Mouse (Mus musculus): ENCODE data around the gene Paics. TPM values are rescaled to one million over a fixed set of nuclear protein-coding genes. Genes with fewer than 3 reads are reported as not detected.

Gene Paics
- polyA plus RNA-seq, 1 experiment from 2014 or later: 252 TPM

DNA sequence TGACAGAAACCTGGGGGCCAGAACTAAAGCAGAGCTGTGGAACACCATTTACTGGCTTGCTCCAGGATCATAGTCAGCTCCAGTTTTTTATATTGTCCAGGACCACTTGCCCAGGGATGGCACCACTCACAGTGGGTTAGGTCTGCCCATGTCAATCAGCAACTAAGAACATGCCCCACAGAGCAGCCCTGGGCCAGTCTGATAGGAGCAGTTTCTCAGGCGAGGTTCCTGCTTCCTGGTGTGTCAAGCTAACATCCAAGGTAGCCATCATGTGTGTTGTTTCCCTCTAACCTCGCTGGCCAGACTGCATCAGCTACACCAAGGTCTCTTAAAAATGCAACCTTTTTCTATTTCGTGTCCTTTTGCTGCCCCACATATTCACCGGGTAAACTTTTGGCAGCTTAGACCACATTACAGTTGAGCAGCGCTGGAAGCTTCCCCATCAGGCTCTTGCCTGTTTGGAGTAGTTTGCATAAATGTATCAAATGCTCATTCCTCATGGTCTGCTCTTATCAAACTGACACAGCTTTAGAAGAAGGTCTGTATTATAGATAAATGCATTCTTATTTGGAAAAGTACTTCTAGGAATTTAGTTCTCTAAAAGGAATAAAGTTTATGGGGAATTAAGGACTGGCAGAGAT, 42.2 kb downstream of the Paics start:
- H3K9me3 ChIP-seq (replicated peaks; ENCODE audit: low read length): no peaks in the 10 kb centered on the region
- DNase-seq (ENCODE audit: low spot score): no peak
- H3K4me3 ChIP-seq (replicated peaks; ENCODE audit: low read depth, low read length): no peak overlapping the region
- no peaks in the 10 kb centered on the region for H3K27me3 ChIP-seq (ENCODE audit: insufficient read depth, low read length)
- no peaks in the 10 kb centered on the region for H3K4me1 ChIP-seq (replicated peaks; ENCODE audit: insufficient read depth, low read length)
- H3K9ac ChIP-seq (ENCODE audit: low read depth, low read length): no peak overlapping the region
- no peak for TF ChIP-seq CTCF (IDR thresholded peaks at IDR 0.05; ENCODE audit: low read depth)
- peaks cover 67% of the 10 kb centered on the region for H3K36me3 ChIP-seq (ENCODE audit: insufficient read depth, low read length)
- no peak for ATAC-seq (replicated peaks; ENCODE audit: low FRiP score, low read depth)
- no peak overlapping the region for H3K27ac ChIP-seq
- WGBS: 93% methylated on average over 5 of the region's 5 CpGs
- no peak overlapping the region for H3K4me2 ChIP-seq (ENCODE audit: low read length)

GRCm38 (mm10) chr5:76998416-76998815, 47.3 kb downstream of the Paics start:
- H3K36me3 ChIP-seq (ENCODE audit: insufficient read depth, low read length): peaks cover 50% of the 10 kb centered on the region
- no peaks in the 10 kb centered on the region for H3K9me3 ChIP-seq (replicated peaks; ENCODE audit: low read length)
- H3K27ac ChIP-seq: no peak overlapping the region
- no peaks in the 10 kb centered on the region for H3K4me1 ChIP-seq (replicated peaks; ENCODE audit: insufficient read depth, low read length)
- ATAC-seq (replicated peaks; ENCODE audit: low FRiP score, low read depth) (no peak), DNase-seq (ENCODE audit: low spot score) (peak; percentile 84)
- WGBS: 36% methylated on average over 5 of the region's 5 CpGs
- TF ChIP-seq CTCF (IDR thresholded peaks at IDR 0.05; ENCODE audit: low read depth): peak; percentile 79
- no peaks in the 10 kb centered on the region for H3K27me3 ChIP-seq (ENCODE audit: insufficient read depth, low read length)
- H3K4me3 ChIP-seq (replicated peaks; ENCODE audit: low read depth, low read length): no peak overlapping the region
- no peak overlapping the region for H3K4me2 ChIP-seq (ENCODE audit: low read length)
- H3K9ac ChIP-seq (ENCODE audit: low read depth, low read length): no peak overlapping the region

GRCm38 (mm10) chr5:77001192-77001591, 50.1 kb downstream of the Paics start:
- Histone ChIP-seq H3K36me3 (ENCODE audit: insufficient read depth, low read length) (peaks cover 28% of the 10 kb centered on the region), H3K4me2 (ENCODE audit: low read length) (no peak overlapping the region), H3K4me3 (replicated peaks; ENCODE audit: low read depth, low read length) (no peak overlapping the region), H3K27me3 (ENCODE audit: insufficient read depth, low read length) (no peaks in the 10 kb centered on the region), H3K9me3 (replicated peaks; ENCODE audit: low read length) (no peaks in the 10 kb centered on the region), H3K9ac (ENCODE audit: low read depth, low read length) (no peak overlapping the region), H3K4me1 (replicated peaks; ENCODE audit: insufficient read depth, low read length) (no peaks in the 10 kb centered on the region), H3K27ac (no peak overlapping the region)
- no peak for TF ChIP-seq CTCF (IDR thresholded peaks at IDR 0.05; ENCODE audit: low read depth)
- DNase-seq (ENCODE audit: low spot score) (no peak), ATAC-seq (replicated peaks; ENCODE audit: low FRiP score, low read depth) (no peak)
- 92% methylated on average over 17 of the region's 17 CpGs for WGBS

DNA sequence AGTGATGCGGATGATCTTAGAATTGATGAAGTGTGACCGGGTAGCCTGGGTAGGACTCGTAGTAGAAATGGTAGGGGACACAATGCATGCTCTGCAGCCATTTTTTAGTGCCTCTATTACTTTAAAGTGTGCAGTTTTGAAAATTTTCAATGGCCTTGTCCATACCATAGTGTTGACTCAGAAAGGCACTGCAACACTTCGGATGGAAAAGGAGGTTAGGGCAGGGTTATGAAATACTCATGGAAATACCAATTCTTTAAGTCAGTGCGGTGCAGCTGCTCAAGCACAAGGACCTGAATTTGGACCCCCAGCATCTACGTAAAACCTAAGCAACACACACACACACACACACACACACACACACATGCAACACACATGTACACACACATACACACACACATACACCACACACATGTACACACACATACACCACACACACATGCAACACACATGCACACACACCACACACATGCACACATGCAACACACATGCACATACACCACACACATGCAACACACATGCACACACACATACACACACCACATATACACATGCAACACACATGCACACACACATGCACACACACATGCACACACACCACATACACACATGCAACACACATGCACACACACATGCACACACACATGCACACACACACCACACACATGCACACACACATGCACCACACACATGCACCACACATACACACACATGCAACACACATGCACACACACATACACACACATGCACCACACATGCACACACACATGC, 53.1 kb downstream of the Paics start, which contains the start of gene Arl9:
Gene Arl9, plus strand, starts transcription at position 5 of the 771 bp plus-strand sequence.
- Histone ChIP-seq H3K4me3 (replicated peaks; ENCODE audit: low read depth, low read length) (no peak within 1 kb of the TSS), H3K4me2 (ENCODE audit: low read length) (no peak within 1 kb of the TSS), H3K9me3 (replicated peaks; ENCODE audit: low read length) (no peaks in the 10 kb centered on the region), H3K9ac (ENCODE audit: low read depth, low read length) (no peak within 1 kb of the TSS), H3K4me1 (replicated peaks; ENCODE audit: insufficient read depth, low read length) (no peaks in the 10 kb centered on the region), H3K27ac (no peak within 1 kb of the TSS), H3K27me3 (ENCODE audit: insufficient read depth, low read length) (no peaks in the 10 kb centered on the region), H3K36me3 (ENCODE audit: insufficient read depth, low read length) (peaks cover 6% of the 10 kb centered on the region; the same call in 1 of the 2 replicates)
- no peak for ATAC-seq (replicated peaks; ENCODE audit: low FRiP score, low read depth)
- no peak for DNase-seq (ENCODE audit: low spot score)
- 94% methylated on average over 6 of the region's 6 CpGs for WGBS
- TF ChIP-seq CTCF (IDR thresholded peaks at IDR 0.05; ENCODE audit: low read depth): no peak

- H3K4me2 ChIP-seq (ENCODE audit: low read length): no peak overlapping the region
- DNase-seq (ENCODE audit: low spot score): no peak
- no peaks in the 10 kb centered on the region for H3K9me3 ChIP-seq (replicated peaks; ENCODE audit: low read length)
- 92% methylated on average over 9 of the region's 9 CpGs for WGBS
- no peaks in the 10 kb centered on the region for H3K36me3 ChIP-seq (ENCODE audit: insufficient read depth, low read length)
- no peak overlapping the region for H3K9ac ChIP-seq (ENCODE audit: low read depth, low read length)
- H3K27me3 ChIP-seq (ENCODE audit: insufficient read depth, low read length): no peaks in the 10 kb centered on the region
- H3K4me3 ChIP-seq (replicated peaks; ENCODE audit: low read depth, low read length): no peak overlapping the region
- no peak for ATAC-seq (replicated peaks; ENCODE audit: low FRiP score, low read depth)
- H3K27ac ChIP-seq: no peak overlapping the region
- no peak for TF ChIP-seq CTCF (IDR thresholded peaks at IDR 0.05; ENCODE audit: low read depth)
- H3K4me1 ChIP-seq (replicated peaks; ENCODE audit: insufficient read depth, low read length): no peaks in the 10 kb centered on the region
Measured at GRCm38 (mm10) chr5:77010352-77010751, 59.2 kb downstream of the Paics start.

GRCm38 (mm10) chr5:77011082-77011481, 60.0 kb downstream of the Paics start:
- Histone ChIP-seq H3K9me3 (replicated peaks; ENCODE audit: low read length) (no peaks in the 10 kb centered on the region), H3K27me3 (ENCODE audit: insufficient read depth, low read length) (no peaks in the 10 kb centered on the region), H3K4me1 (replicated peaks; ENCODE audit: insufficient read depth, low read length) (no peaks in the 10 kb centered on the region; the same call in 1 of the 2 replicates), H3K9ac (ENCODE audit: low read depth, low read length) (no peak overlapping the region), H3K27ac (no peak overlapping the region), H3K36me3 (ENCODE audit: insufficient read depth, low read length) (no peaks in the 10 kb centered on the region), H3K4me3 (replicated peaks; ENCODE audit: low read depth, low read length) (no peak overlapping the region), H3K4me2 (ENCODE audit: low read length) (no peak overlapping the region)
- ATAC-seq (replicated peaks; ENCODE audit: low FRiP score, low read depth) (no peak), DNase-seq (ENCODE audit: low spot score) (no peak)
- TF ChIP-seq CTCF (IDR thresholded peaks at IDR 0.05; ENCODE audit: low read depth): no peak
- WGBS: 66% methylated on average over 3 of the region's 3 CpGs

All from kidney, postnatal 0 days (tissue).